Mouse (Mus musculus) limb, embryonic 14.5 days (tissue): Measurements from ENCODE around the gene Eef1akmt1. TPM values are rescaled to one million over a fixed set of nuclear protein-coding genes. Genes with fewer than 3 reads are reported as not detected.

Source experiments
- ATAC-seq: fragments of 200-750 bp; cut with Nextera tagmentation; 2 replicates; pipeline ENCODE4 v1.8.0; 2017; ENCODE audit warnings: low read depth, moderate number of reproducible peaks, moderate TSS enrichment; ENCODE audit not compliant: low FRiP score
- DNase-seq: peaks from one replicate; pipeline ENCODE4 v3.0.0-alpha.2; 2015; ENCODE audit warnings: low spot score
- H3K27ac ChIP-seq: fragments of 300-500 bp; sonication (generic); replicated peaks from 2 replicates; pipeline ENCODE4 v1.5.1; 2014; ENCODE audit warnings: low read depth, mild to moderate bottlenecking, low read length, moderate library complexity, mixed read lengths
- H3K27me3 ChIP-seq: fragments of 300-500 bp; sonication (generic); 2 replicates; pipeline ENCODE4 v1.6.1; 2014; ENCODE audit warnings: low read length, mixed read lengths; ENCODE audit not compliant: control insufficient read depth, insufficient read depth
- H3K36me3 ChIP-seq: fragments of 300-500 bp; sonication (generic); 2 replicates; pipeline ENCODE4 v1.6.1; 2014; ENCODE audit warnings: mild to moderate bottlenecking, low read length, moderate library complexity, mixed read lengths; ENCODE audit not compliant: control insufficient read depth, insufficient read depth
- H3K4me1 ChIP-seq: fragments of 300-500 bp; sonication (generic); 2 replicates; pipeline ENCODE4 v1.6.1; 2014; ENCODE audit warnings: antibody characterized with exemption, low read length, mixed read lengths; ENCODE audit not compliant: control insufficient read depth, insufficient read depth
- H3K4me2 ChIP-seq: fragments of 300-500 bp; sonication (generic); replicated peaks from 2 replicates; pipeline ENCODE4 v1.6.1; 2014; ENCODE audit warnings: low read depth, mild to moderate bottlenecking, low read length, moderate library complexity; ENCODE audit not compliant: severe bottlenecking
- H3K4me3 ChIP-seq: fragments of 300-500 bp; sonication (generic); replicated peaks from 2 replicates; pipeline ENCODE4 v1.5.1; 2014; ENCODE audit warnings: low read length
- H3K9ac ChIP-seq: fragments of 300-500 bp; sonication (generic); 2 replicates; pipeline ENCODE4 v1.6.1; 2014; ENCODE audit warnings: mild to moderate bottlenecking, low read depth, low read length, moderate library complexity; ENCODE audit not compliant: severe bottlenecking
- H3K9me3 ChIP-seq: fragments of 300-500 bp; sonication (generic); 2 replicates; pipeline ENCODE4 v1.6.1; 2016; ENCODE audit warnings: low read length; ENCODE audit not compliant: control insufficient read depth
- POLR2A ChIP-seq: fragments of 200-500 bp; IDR thresholded peaks from 2 replicates; pipeline ENCODE4 v1.8.0; 2012; ENCODE audit warnings: inconsistent platforms, mild to moderate bottlenecking, moderate library complexity, borderline replicate concordance; ENCODE audit not compliant: insufficient read depth, insufficient read length; ENCODE audit errors: extremely low read depth
- WGBS: fragments of 180-500 bp; shearing (Covaris S2); extraction: QIAGEN DNeasy Blood & Tissue Kit; methylation state at CpG from one replicate; pipeline ENCODE4 v1.1.7; 2014; 5-methylcytosine and 5-hydroxymethylcytosine counted together
- polyA plus RNA-seq, 2 experiments: library from polyadenylated mRNA; depleted of rRNA in 1 of 2; stranded (reverse) in 1 of 2; unstranded in 1 of 2; fragments of >200 nt; fragmentation: Nextera tagmentation in 1 of 2; extraction: Ambion mirVana in 1 of 2; gene quantifications; 2 replicates each; pipeline versions ENCODE4 v1.2.1 to v1.2.3; 2012 to 2014

The Eef1akmt1 gene
- polyA plus RNA-seq (2012; rRNA removed), result 38.2 and 44.0 TPM in 2 replicates
- 109 and 112 TPM in 2 replicates for polyA plus RNA-seq (2014; fragmentation: Nextera tagmentation; extraction: Ambion mirVana)

DNA sequence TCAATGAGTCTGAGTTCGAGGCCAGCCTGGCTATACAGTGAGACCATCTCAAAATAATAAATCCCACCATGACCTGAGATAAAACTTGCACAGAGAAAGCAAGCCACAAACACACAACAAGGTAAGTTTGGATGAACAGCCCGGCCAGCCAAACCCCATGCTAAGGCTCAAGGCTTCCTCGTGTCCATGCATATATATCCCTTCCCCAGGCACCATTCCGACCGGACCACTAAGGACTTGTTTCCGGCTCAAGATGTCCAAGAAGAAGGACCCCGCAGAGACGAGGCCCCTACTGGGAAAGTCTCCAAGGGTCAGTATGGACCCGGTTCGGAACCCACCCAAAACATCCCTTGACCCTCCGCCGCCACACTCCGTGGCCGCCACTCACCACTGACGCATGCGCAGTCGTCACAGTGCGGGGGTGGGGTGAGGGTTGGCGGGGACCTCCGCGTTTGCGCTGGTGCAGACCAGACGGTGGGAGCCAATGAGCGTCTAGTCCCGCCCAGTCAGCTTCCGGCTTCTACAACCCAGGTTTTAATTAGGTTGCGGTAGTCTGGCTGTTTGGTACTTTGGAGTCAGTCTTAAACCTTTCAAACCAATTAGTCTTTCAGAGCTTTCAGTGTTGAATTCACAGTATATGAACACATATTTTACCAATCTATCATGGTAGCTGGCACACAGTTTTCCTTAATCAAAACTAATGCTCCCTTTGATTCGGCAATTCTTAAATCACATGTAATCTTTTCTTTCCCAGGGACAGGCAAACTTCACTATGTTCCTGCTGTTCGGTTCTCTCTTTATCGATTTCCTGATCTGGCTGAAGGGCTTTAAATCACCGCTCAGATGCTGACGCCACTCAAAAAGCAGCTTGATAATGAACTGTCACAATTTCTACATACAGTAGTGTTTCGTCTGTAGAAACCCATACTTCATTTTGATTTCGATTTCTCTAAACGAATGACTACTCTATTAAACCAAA lies at the start of gene Eef1akmt1:
Gene Eef1akmt1, minus strand, starts transcription at position 458 of the 979 bp plus-strand sequence.
- DNase-seq (peak; percentile 98), ATAC-seq (peak; percentile 99)
- Histone ChIP-seq H3K4me2 (peak within 1 kb of the TSS; percentile 62), H3K9ac (peak within 1 kb of the TSS; percentile 71), H3K27me3 (no peaks in the 10 kb centered on the region), H3K9me3 (no peaks in the 10 kb centered on the region), H3K27ac (peak within 1 kb of the TSS; percentile 40; the same call in 1 of the 2 replicates), H3K36me3 (no peaks in the 10 kb centered on the region), H3K4me3 (peak within 1 kb of the TSS; percentile 60), H3K4me1 (peaks cover 7% of the 10 kb centered on the region)
- peak; percentile 98; the same call in 1 of the 2 replicates for TF ChIP-seq POLR2A
- WGBS, result 9% methylated on average over 35 of the region's 35 CpGs

GRCm38 (mm10) chr14:57620598-57621236 lies 49.3 kb upstream of the Eef1akmt1 start:
- DNase-seq (no peak), ATAC-seq (no peak)
- H3K4me1 ChIP-seq, result no peaks in the 10 kb centered on the region
- H3K27ac ChIP-seq, result no peak overlapping the region
- no peak overlapping the region for H3K9ac ChIP-seq
- no peak overlapping the region for H3K4me3 ChIP-seq
- no peaks in the 10 kb centered on the region for H3K27me3 ChIP-seq
- H3K9me3 ChIP-seq, result no peaks in the 10 kb centered on the region
- TF ChIP-seq POLR2A, result no peak
- H3K36me3 ChIP-seq, result peaks cover 26% of the 10 kb centered on the region
- 52% methylated on average over 4 of the region's 4 CpGs for WGBS
- H3K4me2 ChIP-seq, result no peak overlapping the region

GRCm38 (mm10) chr14:57619487-57619886 lies 48.1 kb upstream of the Eef1akmt1 start:
- TF ChIP-seq POLR2A, result no peak
- Histone ChIP-seq H3K9me3 (no peaks in the 10 kb centered on the region), H3K27me3 (no peaks in the 10 kb centered on the region), H3K4me1 (no peaks in the 10 kb centered on the region), H3K4me3 (no peak overlapping the region), H3K9ac (no peak overlapping the region), H3K27ac (no peak overlapping the region), H3K4me2 (no peak overlapping the region), H3K36me3 (peaks cover 22% of the 10 kb centered on the region)
- DNase-seq (peak; percentile 65), ATAC-seq (no peak)
- 55% methylated on average over 2 of the region's 2 CpGs for WGBS

DNA sequence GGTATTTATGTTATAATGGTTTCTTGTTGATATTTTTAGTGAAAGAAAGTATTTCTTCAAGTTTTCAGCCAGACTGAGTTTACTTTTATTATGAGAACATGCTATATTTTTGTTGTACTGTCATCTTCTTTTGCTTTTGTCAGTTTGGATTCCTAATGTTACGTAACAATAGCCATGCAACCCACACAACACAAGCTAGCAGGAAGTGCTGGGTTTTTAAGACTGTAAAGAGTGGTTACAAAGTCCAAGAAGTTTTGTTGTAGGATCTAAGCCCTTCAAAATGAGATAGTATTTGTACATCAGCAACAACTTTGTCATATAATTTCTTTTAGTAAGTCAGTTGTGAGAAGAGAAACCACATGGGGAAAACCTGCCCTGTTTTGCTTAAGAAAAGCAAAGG lies 46.3 kb upstream of the Eef1akmt1 start:
- H3K36me3 ChIP-seq, result peaks cover 9% of the 10 kb centered on the region; the same call in 1 of the 2 replicates
- H3K27ac ChIP-seq, result no peak overlapping the region
- H3K4me3 ChIP-seq, result no peak overlapping the region
- DNase-seq (no peak), ATAC-seq (no peak)
- no peaks in the 10 kb centered on the region for H3K27me3 ChIP-seq
- H3K4me2 ChIP-seq, result no peak overlapping the region
- TF ChIP-seq POLR2A, result no peak
- no peaks in the 10 kb centered on the region for H3K4me1 ChIP-seq
- 94% methylated on average over 1 of the region's 1 CpGs for WGBS
- no peaks in the 10 kb centered on the region for H3K9me3 ChIP-seq
- H3K9ac ChIP-seq, result no peak overlapping the region

- Histone ChIP-seq H3K27me3 (no peaks in the 10 kb centered on the region), H3K9me3 (no peaks in the 10 kb centered on the region), H3K9ac (no peak overlapping the region), H3K4me2 (no peak overlapping the region), H3K4me1 (no peaks in the 10 kb centered on the region), H3K27ac (0 out of 2 replicates have a peak overlapping the region, but pooled peaks have one; percentile 19), H3K36me3 (peaks cover 3% of the 10 kb centered on the region; the same call in 1 of the 2 replicates), H3K4me3 (no peak overlapping the region)
- 77% methylated on average over 6 of the region's 6 CpGs for WGBS
- DNase-seq, result peak; percentile 32
- peak; percentile 68 for ATAC-seq
- TF ChIP-seq POLR2A, result no peak
These were observed 45.0 kb upstream of the Eef1akmt1 start for GRCm38 (mm10) chr14:57616339-57616965.
